9 mouse cellular contexts compared by ENCODE assay signal in the genomic region with DNA sequence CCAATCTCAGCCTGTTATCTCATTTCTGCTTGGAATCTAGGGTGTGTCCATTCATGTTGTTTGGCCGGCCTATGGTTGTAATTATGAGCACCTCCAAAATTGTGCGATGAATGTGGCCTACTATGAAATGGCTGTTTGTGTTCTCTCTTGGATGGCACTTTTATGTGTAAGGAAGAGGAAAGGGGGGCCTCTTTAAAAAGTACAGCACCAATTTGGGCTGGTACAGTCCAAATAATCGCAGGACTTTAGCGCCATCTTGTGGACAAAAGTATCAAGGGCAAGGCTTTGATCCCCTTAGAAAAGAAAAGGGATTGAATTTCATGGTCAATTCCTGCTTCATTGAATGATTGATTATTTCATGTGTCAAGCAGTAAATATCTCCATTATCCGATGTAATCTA. TPM values are rescaled to one million over a fixed set of nuclear protein-coding genes. Genes with fewer than 3 reads are reported as not detected.
DNase-seq lines count a peak whose midpoint lies in the region; ATAC-seq and TF ChIP-seq lines count a peak whose summit lies in the region.
"Had no signal": no experiment of that assay in that cellular context is flagged by ENCODE, and none has a peak within 500 bp of the region (broad histone marks: within the 10 kb centered on the region; RNA-seq: fewer than 3 reads in every experiment).

No protein-coding gene starts in this region.

- peak; percentile 87 for TF ChIP-seq CTCF in heart, adult 2 months (IDR thresholded peaks at IDR 0.05)

- H3K4me1 ChIP-seq in heart, adult 2 months (ENCODE audit: control insufficient read depth, insufficient read depth, low read length) = no peaks in the 10 kb centered on the region
- H3K4me1 ChIP-seq in heart, embryonic 11.5 days (ENCODE audit: control insufficient read depth, insufficient read depth, low read length) = no peaks in the 10 kb centered on the region
- H3K4me1 ChIP-seq in midbrain, embryonic 16.5 days (ENCODE audit: control insufficient read depth, insufficient read depth, low read length) = peaks cover 3% of the 10 kb centered on the region
- H3K4me1 ChIP-seq: limb, embryonic 15.5 days had no signal

- TF ChIP-seq EP300 in heart, adult 2 months (IDR thresholded peaks at IDR 0.05; ENCODE audit: insufficient read depth, low read depth, low read length) = no peak

- H3K4me3 ChIP-seq in heart, adult 2 months = no peak overlapping the region
- no peak overlapping the region for H3K4me3 ChIP-seq in heart, embryonic 11.5 days (ENCODE audit: low read depth, low read length)
- no peak overlapping the region for H3K4me3 ChIP-seq in midbrain, embryonic 16.5 days (ENCODE audit: low read depth, low read length)
- H3K4me3 ChIP-seq: limb, embryonic 15.5 days had no signal

- no peaks in the 10 kb centered on the region for H3K9me3 ChIP-seq in heart, embryonic 11.5 days (replicated peaks; ENCODE audit: control insufficient read depth, low read length)
- no peaks in the 10 kb centered on the region for H3K9me3 ChIP-seq in midbrain, embryonic 16.5 days (replicated peaks; ENCODE audit: control insufficient read depth, low read length, poor library complexity, severe bottlenecking)
- H3K9me3 ChIP-seq: limb, embryonic 15.5 days had no signal

- 15% methylated on average over 5 of the region's 5 CpGs for WGBS in heart, adult 2 months
- 16% methylated on average over 5 of the region's 5 CpGs for WGBS in heart, embryonic 11.5 days (ENCODE audit: insufficient replicate concordance)
- WGBS in midbrain, embryonic 16.5 days = 14% methylated on average over 5 of the region's 5 CpGs

- DNase-seq in heart, adult 2 months = no peak
- peak; percentile 65 for DNase-seq in ZHBTc4 (ENCODE audit: low read depth, low spot score)
- peak; percentile 80 for DNase-seq in embryo, embryonic 10 days (ENCODE audit: low spot score)
- peak; percentile 18 to 24 for DNase-seq in heart, postnatal 36 days
- DNase-seq in left cerebral cortex, adult 18-20 months (ENCODE audit: low spot score in 2 of 2) = peak; percentile 50 to 76
- peak; percentile 12 for DNase-seq in yolk sac, embryonic 10.5 days (ENCODE audit: low spot score)

- intact Hi-C loops in heart, adult 2 months (cut with DNase I) = loop anchor here (1.0 to 2.0 kb wide), 2 partner anchors 805 to 852 kb away; no protein-coding TSS in a partner anchor
- intact Hi-C loops in heart, postnatal 36 days (cut with DNase I) = loop anchor here (1.0 to 5.0 kb wide), 4 partner anchors 302 to 1018 kb away; no protein-coding TSS in a partner anchor

- no peak overlapping the region for H3K9ac ChIP-seq in heart, adult 2 months (ENCODE audit: low read depth, low read length)
- H3K9ac ChIP-seq in heart, embryonic 11.5 days (ENCODE audit: low read depth, low read length) = no peak overlapping the region
- no peak overlapping the region for H3K9ac ChIP-seq in midbrain, embryonic 16.5 days (ENCODE audit: low read depth, low read length)
- H3K9ac ChIP-seq: limb, embryonic 15.5 days had no signal

- no peaks in the 10 kb centered on the region for H3K79me2 ChIP-seq in heart, adult 2 months (replicated peaks; ENCODE audit: control insufficient read depth, insufficient read depth, low read length)

- no peaks in the 10 kb centered on the region for H3K27me3 ChIP-seq in heart, adult 2 months (ENCODE audit: control insufficient read depth, insufficient read depth, low read length)
- no peaks in the 10 kb centered on the region for H3K27me3 ChIP-seq in heart, embryonic 11.5 days (ENCODE audit: control insufficient read depth, insufficient read depth, low read length)
- peaks cover 3% of the 10 kb centered on the region; the same call in 1 of the 2 replicates for H3K27me3 ChIP-seq in midbrain, embryonic 16.5 days (ENCODE audit: control insufficient read depth, insufficient read depth, low read depth, low read length)

- no peak overlapping the region for H3K27ac ChIP-seq in heart, adult 2 months
- no peak overlapping the region for H3K27ac ChIP-seq in heart, embryonic 11.5 days (ENCODE audit: low read depth, low read length)
- H3K27ac ChIP-seq in midbrain, embryonic 16.5 days (ENCODE audit: low read length) = no peak overlapping the region
- H3K27ac ChIP-seq: limb, embryonic 15.5 days had no signal

- no peak for ATAC-seq in heart, embryonic 11.5 days (replicated peaks; ENCODE audit: insufficient number of reproducible peaks, low FRiP score, low TSS enrichment)
- no peak for ATAC-seq in midbrain, embryonic 16.5 days

- no peak overlapping the region for H3K4me2 ChIP-seq in heart, embryonic 11.5 days
- peak overlapping the region; percentile 26 for H3K4me2 ChIP-seq in midbrain, embryonic 16.5 days (ENCODE audit: low read length)
- H3K4me2 ChIP-seq: limb, embryonic 15.5 days had no signal

- TF ChIP-seq POLR2A in heart, adult 2 months (IDR thresholded peaks at IDR 0.05; ENCODE audit: insufficient read depth, low read depth, low read length) = no peak

- no peaks in the 10 kb centered on the region for H3K36me3 ChIP-seq in heart, adult 2 months (ENCODE audit: control insufficient read depth, insufficient read depth, low read length)
- no peaks in the 10 kb centered on the region for H3K36me3 ChIP-seq in heart, embryonic 11.5 days (ENCODE audit: control insufficient read depth, insufficient read depth, low read length)
- no peaks in the 10 kb centered on the region for H3K36me3 ChIP-seq in midbrain, embryonic 16.5 days (ENCODE audit: control insufficient read depth, insufficient read depth, low read length)
- H3K36me3 ChIP-seq: limb, embryonic 15.5 days had no signal

RNA-seq across cellular contexts. Expression of a gene that starts 46.3 kb away (rescaled TPM):
- under 1 TPM in 1 of 2 experiments, not detected in 1; 0.08 TPM for total RNA-seq in heart, adult 2 months (2021)
- 0.06 and 0.23 TPM in 2 replicates for polyA plus RNA-seq in heart, adult 2 months (2012; rRNA removed)
- polyA plus RNA-seq in heart, embryonic 11.5 days (2014; fragmentation: Nextera tagmentation; extraction: Ambion mirVana) = 0.49 and 1.3 TPM in 2 replicates
- under 1 TPM in 1 of 2 experiments, not detected in 1; 0.08 TPM for total RNA-seq in heart, postnatal 36 days (2021)
- 100 to 1,000 TPM; 483 to 499 TPM for total RNA-seq in left cerebral cortex, adult 18-20 months (2021)
- 198 and 209 TPM in 2 replicates for polyA plus RNA-seq in midbrain, embryonic 16.5 days (2015; fragmentation: Nextera tagmentation; extraction: Ambion mirVana)

Comparison
In these comparisons a context has a peak if more than half of its experiments do, and no peak if none do; other contexts are left out.
1. DNase-seq: peak in ZHBTc4 (single experiment), embryo, embryonic 10 days (single experiment), heart, postnatal 36 days (2 of 2), left cerebral cortex, adult 18-20 months (2 of 2) and yolk sac, embryonic 10.5 days (single experiment); none in heart, adult 2 months (0 of 2).
2. RNA of a gene that starts 46.3 kb away (total RNA-seq): 483 to 499 TPM in left cerebral cortex, adult 18-20 months; 0.08 TPM in heart, postnatal 36 days and 0.08 TPM in heart, adult 2 months; every median in the first group is over 100 times any median in the second.